Mouse (Mus musculus) Patski (cell line): Measurements from ENCODE around the gene Mrap. TPM values are rescaled to one million over a fixed set of nuclear protein-coding genes. Genes with fewer than 3 reads are reported as not detected.

Source experiments
- ATAC-seq: fragments of 100-300 bp; one replicate; pipeline ENCODE4 v1.8.0; 2021
- CTCF ChIA-PET: fragments of 350-600 bp; sonication (Branson Sonifier 250); formaldehyde crosslinking; loops from one replicate; lab custom pipeline; 2022; ENCODE audit warnings: inconsistent platforms; lab: Charles Lee
- POLR2A ChIA-PET: fragments of 350-600 bp; sonication (Branson Sonifier 250); formaldehyde crosslinking; loops from one replicate; lab custom pipeline; 2022; ENCODE audit warnings: antibody characterized with exemption, inconsistent platforms; lab: Charles Lee
- DNase-seq: peaks from one replicate; pipeline ENCODE4 v3.0.0-alpha.2; 2011; ENCODE audit warnings: low read depth, low spot score
- H3K27me3 ChIP-seq: fragments of 371-371 bp; one replicate; pipeline ENCODE4 v1.5.1; 2021
- CTCF ChIP-seq: fragments of 100-300 bp; IDR thresholded peaks from one replicate; pipeline ENCODE4 v1.5.1; 2021
- in situ Hi-C: fragments of 300-500 bp; cut with MboI; formaldehyde crosslinking; loops from 3 replicates; pipeline ENCODE4 v1.11.1; 2018; ENCODE audit warnings: low pct_unique_long_range_greater_than_20kb, mixed read lengths
- polyA plus RNA-seq: library from polyadenylated mRNA; unstranded; gene quantifications from one replicate; pipeline ENCODE4 v1.2.3, GENCODE M21; 2021

The Mrap gene
- polyA plus RNA-seq, 1 experiment from 2014 or later, result not detected

DNA sequence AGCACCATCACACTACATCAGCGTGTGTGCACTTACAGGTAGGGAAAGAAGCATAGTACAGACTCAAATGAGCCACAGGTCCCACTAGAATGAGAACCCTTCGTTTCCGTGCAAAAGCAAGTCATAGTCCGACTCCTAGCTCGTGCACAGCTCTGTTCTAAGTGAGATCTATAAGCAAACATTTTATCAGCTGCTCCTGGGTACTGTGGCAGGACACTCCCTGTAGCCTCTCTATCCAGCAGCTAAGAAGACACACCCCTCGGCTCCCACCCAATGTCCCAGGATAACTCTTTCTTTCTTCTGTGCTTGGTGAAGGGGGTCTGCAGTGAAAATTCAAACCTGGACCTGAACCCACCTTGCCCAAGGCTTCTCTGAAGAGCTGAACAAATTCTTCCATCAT lies 50.6 kb downstream of the Mrap start:
- in situ Hi-C loops, result no loop called here
- ATAC-seq (no peak), DNase-seq (no peak)
- TF ChIP-seq CTCF, result no peak
- ChIA-PET CTCF (no interaction called here), POLR2A (no interaction called here)
- H3K27me3 ChIP-seq, result no peaks in the 10 kb centered on the region

DNA sequence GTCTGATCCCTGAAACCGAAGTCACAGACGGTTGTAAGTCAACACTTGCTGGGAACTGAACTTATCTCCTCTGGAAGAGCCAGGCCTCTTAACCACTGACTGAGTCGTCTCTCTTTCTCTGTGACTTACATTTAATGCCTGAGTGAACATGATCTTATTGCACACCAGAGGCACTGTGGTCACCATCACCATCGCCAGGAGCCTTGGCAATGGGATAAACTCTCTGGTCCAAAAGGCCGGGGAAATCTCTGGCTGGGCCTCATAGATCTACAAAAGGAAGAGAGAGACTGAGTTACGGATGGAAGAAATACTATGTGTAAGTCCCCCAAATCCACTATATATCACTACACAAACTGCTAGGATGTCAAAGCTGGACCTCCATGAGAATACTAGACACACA lies 52.9 kb downstream of the Mrap start:
- no peaks in the 10 kb centered on the region for H3K27me3 ChIP-seq
- no peak for ATAC-seq
- no peak for DNase-seq
- POLR2A ChIA-PET, result no interaction called here
- in situ Hi-C loops, result no loop called here
- CTCF ChIA-PET, result interaction anchor here (1.1 kb wide), 1 partner anchor 8 kb away, joined by 3 read pairs; no protein-coding TSS in a partner anchor
- no peak for TF ChIP-seq CTCF

DNA sequence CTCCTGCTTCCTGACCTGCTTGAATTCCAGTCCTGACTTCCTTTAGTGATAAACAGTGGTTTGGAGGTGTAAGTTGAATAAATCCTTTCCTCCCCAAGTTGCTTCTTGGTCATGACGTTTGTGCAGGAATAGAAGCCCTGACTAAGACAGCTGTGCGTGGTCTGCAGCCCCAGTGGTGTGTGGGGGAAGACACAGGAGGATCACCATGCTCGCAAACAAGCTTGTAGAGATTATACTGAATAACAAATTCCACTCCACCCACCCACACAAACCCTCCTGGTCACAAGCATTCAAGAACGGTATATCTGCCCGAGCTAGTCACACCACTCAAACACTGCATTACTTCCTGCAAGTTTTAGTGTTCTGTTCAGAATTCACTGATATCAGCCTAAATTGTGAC lies 54.1 kb downstream of the Mrap start:
- DNase-seq (no peak), ATAC-seq (no peak)
- H3K27me3 ChIP-seq, result no peaks in the 10 kb centered on the region
- TF ChIP-seq CTCF, result no peak
- ChIA-PET POLR2A (no interaction called here), CTCF (interaction anchor here (1.5 kb wide), 1 partner anchor 10 kb away, joined by 3 read pairs; no protein-coding TSS in a partner anchor)
- in situ Hi-C loops, result no loop called here

DNA sequence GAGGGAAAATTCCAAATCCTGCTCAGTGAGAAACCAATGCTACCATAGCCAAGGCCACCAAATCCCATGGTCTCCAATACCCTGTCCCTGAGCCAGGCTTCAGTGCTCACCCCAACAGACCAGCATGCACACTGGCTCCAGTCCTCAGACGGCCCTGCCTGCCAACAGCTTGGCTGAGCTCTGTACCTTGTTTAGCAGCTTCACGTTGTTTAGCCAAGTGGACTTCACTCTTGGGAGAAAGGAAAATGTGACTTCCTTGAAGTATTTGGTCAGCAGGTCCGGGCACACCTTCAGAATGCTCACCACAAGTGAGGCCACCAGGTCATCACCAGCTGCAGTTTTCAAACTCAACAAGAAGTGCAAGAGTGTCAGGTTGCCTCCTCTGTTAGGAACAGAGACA lies 54.5 kb downstream of the Mrap start:
- TF ChIP-seq CTCF, result no peak
- in situ Hi-C loops, result no loop called here
- ChIA-PET POLR2A (no interaction called here), CTCF (interaction anchor here (1.5 kb wide), 1 partner anchor 9 kb away, joined by 3 read pairs; no protein-coding TSS in a partner anchor)
- no peak for ATAC-seq
- H3K27me3 ChIP-seq, result no peaks in the 10 kb centered on the region
- DNase-seq, result no peak

DNA sequence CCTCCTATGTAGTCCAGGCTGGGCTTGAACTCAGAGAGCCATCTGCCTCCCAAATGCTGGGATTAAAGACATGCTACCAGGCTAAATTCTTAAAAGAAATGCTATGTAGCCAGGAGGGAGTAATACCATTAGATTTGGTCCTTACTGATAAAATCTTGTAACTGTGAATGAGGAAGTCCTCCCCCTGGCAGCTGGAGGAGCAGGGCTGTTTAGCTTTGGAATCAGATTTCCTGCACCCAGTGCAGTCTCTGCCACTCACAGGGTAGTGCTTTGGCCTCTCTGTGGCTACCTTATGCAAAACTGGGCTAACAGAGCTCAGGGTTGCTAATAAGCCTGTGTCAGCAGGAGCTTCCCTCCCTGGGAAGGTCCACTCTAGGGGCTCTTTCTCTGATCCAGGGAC lies 56.7 kb downstream of the Mrap start:
- ChIA-PET CTCF (no interaction called here), POLR2A (interaction anchor here (0.9 kb wide), 1 partner anchor 24 kb away, joined by 3 read pairs; no protein-coding TSS in a partner anchor)
- in situ Hi-C loops, result no loop called here
- H3K27me3 ChIP-seq, result no peaks in the 10 kb centered on the region
- DNase-seq (no peak), ATAC-seq (no peak)
- no peak for TF ChIP-seq CTCF

DNA sequence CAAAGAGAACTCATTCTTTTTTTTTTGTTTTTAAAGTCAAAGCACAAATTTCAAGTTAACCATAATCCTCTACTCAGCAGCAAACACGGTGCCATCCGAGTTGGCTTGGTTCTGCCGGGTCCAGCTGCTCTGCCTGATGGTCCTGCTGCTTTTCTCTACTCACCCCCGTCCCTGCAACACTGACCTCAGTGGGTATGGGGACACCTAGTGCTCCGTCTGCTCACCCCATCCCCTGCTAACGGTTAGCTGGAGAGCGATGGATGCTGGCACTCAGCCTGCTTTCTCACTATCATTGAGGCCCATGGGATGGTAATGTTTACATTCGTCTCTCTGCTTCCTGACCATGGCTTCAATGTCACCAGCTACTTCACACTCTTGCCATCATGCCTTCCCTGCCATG lies 60.4 kb downstream of the Mrap start:
- in situ Hi-C loops, result no loop called here
- DNase-seq, result no peak
- ChIA-PET CTCF (interaction anchor here (1.2 to 2.5 kb wide), 2 partner anchors 10 to 89 kb away, joined by 3 to 6 read pairs; no protein-coding TSS in a partner anchor), POLR2A (no interaction called here)
- no peak for TF ChIP-seq CTCF
- no peaks in the 10 kb centered on the region for H3K27me3 ChIP-seq
- no peak for ATAC-seq

DNA sequence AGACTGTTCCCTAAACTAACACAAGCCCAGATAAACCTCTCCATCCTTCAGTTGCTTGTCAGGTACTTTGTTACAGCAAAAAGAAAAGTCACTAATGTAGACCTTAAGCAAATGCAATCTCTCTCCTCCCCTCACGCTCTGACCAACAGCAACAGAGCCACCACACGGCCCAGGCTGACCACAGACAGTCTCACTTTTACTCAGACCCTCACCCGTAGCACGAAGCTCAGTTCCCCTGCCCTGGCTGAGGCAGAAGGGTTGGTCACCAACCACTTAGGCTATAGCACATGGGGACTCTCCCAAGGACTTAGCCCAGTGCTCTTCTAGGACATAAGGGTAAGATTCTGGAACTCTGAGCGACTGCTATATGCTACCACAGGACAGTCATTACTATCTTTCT lies 60.8 kb downstream of the Mrap start:
- no peak for TF ChIP-seq CTCF
- in situ Hi-C loops, result no loop called here
- no peaks in the 10 kb centered on the region for H3K27me3 ChIP-seq
- CTCF ChIA-PET, result interaction anchor here (0.9 to 2.5 kb wide), 3 partner anchors 9 to 89 kb away, joined by 3 to 6 read pairs (median 3); no protein-coding TSS in a partner anchor
- ATAC-seq (no peak), DNase-seq (no peak)
- POLR2A ChIA-PET, result no interaction called here

Other genes starting within 250 kb of the Mrap start
- 14.0 TPM for gene Mis18a, start 10.8 kb upstream of the Mrap start, polyA plus RNA-seq
- 4.8 TPM for gene Urb1, start 72.2 kb downstream of the Mrap start, polyA plus RNA-seq
- 0.26 TPM for gene Eva1c, start 88.5 kb downstream of the Mrap start, polyA plus RNA-seq
- 53.2 TPM for gene Cfap298, start 196.9 kb downstream of the Mrap start, polyA plus RNA-seq